Mouse (Mus musculus) cerebellum, adult 2 months (tissue): ENCODE results near the gene Spp2. TPM values are rescaled to one million over a fixed set of nuclear protein-coding genes. Genes with fewer than 3 reads are reported as not detected.

Source experiments
- DNase-seq, 2 experiments: peaks; one replicate each; pipeline ENCODE4 v3.0.0; 2021
- H3K27ac ChIP-seq: fragments of 200-500 bp; 2 replicates; pipeline ENCODE4 v1.5.1; 2012; ENCODE audit warnings: low read length, control low read depth, inconsistent platforms; ENCODE audit not compliant: insufficient read depth
- H3K27me3 ChIP-seq: fragments of 200-500 bp; 2 replicates; pipeline ENCODE4 v1.6.1; 2012; ENCODE audit warnings: inconsistent platforms, mild to moderate bottlenecking, low read length, moderate library complexity; ENCODE audit not compliant: control insufficient read depth, insufficient read depth
- H3K4me1 ChIP-seq: fragments of 200-500 bp; 2 replicates; pipeline ENCODE4 v1.6.1; 2011; ENCODE audit warnings: low read length; ENCODE audit not compliant: control insufficient read depth, insufficient read depth
- H3K4me3 ChIP-seq: fragments of 200-500 bp; replicated peaks from 2 replicates; pipeline ENCODE3; 2011; ENCODE audit warnings: mild to moderate bottlenecking, low read depth, low read length, control low read depth; ENCODE audit not compliant: insufficient read depth
- CTCF ChIP-seq: fragments of 200-500 bp; IDR thresholded peaks from 2 replicates; pipeline ENCODE4 v1.5.1; 2011; ENCODE audit warnings: low read depth, mild to moderate bottlenecking, control low read depth, low read length, moderate library complexity, borderline replicate concordance; ENCODE audit not compliant: insufficient read depth
- POLR2A ChIP-seq: fragments of 200-500 bp; IDR thresholded peaks from 2 replicates; pipeline ENCODE4 v1.6.1; 2011; ENCODE audit warnings: low read length, control low read depth, borderline replicate concordance; ENCODE audit not compliant: insufficient read depth
- WGBS: fragments of 180-500 bp; shearing (Covaris S2); methylation state at CpG from one replicate; pipeline ENCODE4 v1.1.7; 2018; 5-methylcytosine and 5-hydroxymethylcytosine counted together
- polyA plus RNA-seq: library from polyadenylated mRNA; depleted of rRNA; stranded (reverse); fragments of >200 nt; gene quantifications from 2 replicates; pipeline ENCODE4 v1.2.3, GENCODE M21; 2012; rRNA removed

The Spp2 gene
- 0.24 and 0.34 TPM in 2 replicates for polyA plus RNA-seq

- Histone ChIP-seq H3K4me3 (no peak within 1 kb of the TSS), H3K27ac (no peak within 1 kb of the TSS), H3K27me3 (no peaks in the 10 kb centered on the region), H3K4me1 (no peaks in the 10 kb centered on the region)
- DNase-seq: no peak
- 74% methylated on average over 5 of the region's 5 CpGs for WGBS
- no peak for TF ChIP-seq POLR2A
- no peak for TF ChIP-seq CTCF
Measured at GRCm38 (mm10) chr1:88406807-88407198, at the start of gene Spp2. TSS of gene Spp2 (plus strand) at chr1:88406961.

DNA sequence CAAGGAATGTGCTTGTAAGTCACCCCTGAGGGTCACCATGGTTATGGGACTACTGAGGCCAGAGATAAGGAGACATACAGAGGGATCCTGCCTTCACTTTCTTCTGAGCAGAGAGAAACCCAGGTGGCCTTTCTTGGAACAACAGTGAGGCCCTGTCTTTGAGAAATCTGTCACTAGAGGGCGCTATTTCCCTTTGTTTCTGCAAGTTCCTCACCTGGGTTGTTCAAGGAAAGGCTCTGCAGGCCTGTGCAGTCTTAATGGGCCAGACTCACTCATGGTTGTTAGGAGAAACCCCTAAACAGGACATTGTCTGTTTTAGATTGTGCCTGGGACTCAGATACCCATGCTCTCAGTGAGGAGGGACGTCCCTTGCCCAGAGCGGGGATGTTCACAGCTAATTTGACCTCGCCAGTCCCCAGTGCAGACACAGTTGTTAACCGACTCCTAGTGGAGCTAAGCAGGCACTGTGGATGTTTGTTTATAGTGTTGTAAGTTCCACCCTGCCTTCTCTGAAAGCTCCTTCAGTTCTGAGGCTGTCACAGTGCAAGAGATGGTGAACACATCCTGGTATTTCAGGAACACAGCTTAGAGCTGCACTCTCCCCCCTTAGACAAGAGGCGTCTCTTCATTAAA, 49.2 kb upstream of the Spp2 start:
- TF ChIP-seq CTCF (peak; percentile 80), POLR2A (no peak)
- peak; percentile 84 to 92 for DNase-seq
- Histone ChIP-seq H3K4me1 (peaks cover 33% of the 10 kb centered on the region), H3K27me3 (no peaks in the 10 kb centered on the region), H3K27ac (peak overlapping the region; percentile 83), H3K4me3 (no peak overlapping the region)
- 75% methylated on average over 6 of the region's 6 CpGs for WGBS

GRCm38 (mm10) chr1:88358102-88358654, 48.6 kb upstream of the Spp2 start:
- peak; percentile 27; the same call in 1 of the 2 replicates for TF ChIP-seq POLR2A
- no peak for TF ChIP-seq CTCF
- Histone ChIP-seq H3K27me3 (no peaks in the 10 kb centered on the region), H3K4me3 (no peak overlapping the region), H3K27ac (peak overlapping the region; percentile 67), H3K4me1 (peaks cover 37% of the 10 kb centered on the region)
- 13% methylated on average over 7 of the region's 7 CpGs for WGBS
- DNase-seq: peak; percentile 95 to 97

- H3K27me3 ChIP-seq: no peaks in the 10 kb centered on the region
- H3K4me1 ChIP-seq: peaks cover 36% of the 10 kb centered on the region
- WGBS: 88% methylated on average over 4 of the region's 4 CpGs
- H3K27ac ChIP-seq: no peak overlapping the region
- TF ChIP-seq POLR2A (no peak), CTCF (no peak)
- DNase-seq: peak in 1 of 2 experiments; percentile 10
- H3K4me3 ChIP-seq: no peak overlapping the region
Measured at GRCm38 (mm10) chr1:88361085-88361484, 45.7 kb upstream of the Spp2 start.

GRCm38 (mm10) chr1:88366881-88367644, 39.7 kb upstream of the Spp2 start:
- H3K4me3 ChIP-seq: no peak overlapping the region
- no peak overlapping the region for H3K27ac ChIP-seq
- peaks cover 25% of the 10 kb centered on the region for H3K4me1 ChIP-seq
- TF ChIP-seq POLR2A (no peak), CTCF (peak; percentile 34; the same call in 1 of the 2 replicates)
- WGBS: 39% methylated on average over 11 of the region's 11 CpGs
- DNase-seq: peak; percentile 52 to 66
- H3K27me3 ChIP-seq: no peaks in the 10 kb centered on the region

DNA sequence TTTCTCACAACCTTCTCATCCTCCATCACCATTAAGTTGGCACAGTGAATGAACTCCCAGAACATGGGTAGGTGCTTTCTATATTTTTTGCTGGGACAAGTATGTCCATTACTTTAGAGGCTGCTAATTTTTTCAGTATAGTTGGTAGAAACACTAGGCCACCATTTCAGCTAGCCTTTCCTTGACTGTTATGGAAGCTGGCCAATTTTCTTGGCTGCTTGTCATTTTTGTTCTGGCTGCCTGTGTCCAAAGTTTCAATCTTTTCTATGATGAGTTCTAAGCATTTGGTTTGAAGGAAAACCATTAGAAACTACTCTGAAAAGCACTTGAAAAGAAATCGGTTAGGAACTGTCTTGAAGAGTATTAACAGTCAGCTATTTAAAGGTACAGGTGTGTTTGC, 28.3 kb upstream of the Spp2 start:
- TF ChIP-seq CTCF (no peak), POLR2A (no peak)
- Histone ChIP-seq H3K27me3 (no peaks in the 10 kb centered on the region), H3K4me3 (no peak overlapping the region), H3K27ac (no peak overlapping the region), H3K4me1 (no peaks in the 10 kb centered on the region)
- WGBS: 74% methylated on average over 1 of the region's 1 CpGs
- no peak for DNase-seq

DNA sequence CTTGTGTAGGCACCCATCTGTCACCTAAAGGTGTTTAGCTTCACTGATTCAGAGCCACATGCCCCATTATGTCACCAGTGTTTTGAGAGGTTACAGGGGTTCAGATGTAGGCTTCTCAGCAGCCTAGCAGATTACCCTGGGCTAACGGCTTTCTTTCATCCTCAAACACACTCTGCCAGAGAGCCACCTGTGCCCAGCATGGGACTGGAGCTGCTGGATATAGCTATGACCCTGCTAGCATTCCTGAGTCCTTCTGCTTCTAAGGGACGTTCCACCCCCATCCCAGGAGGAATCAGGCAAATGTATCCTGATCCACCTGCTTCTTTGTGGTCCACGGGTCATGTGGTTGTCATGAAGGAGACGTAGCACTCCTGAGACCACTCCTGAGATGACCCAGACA, 15.1 kb upstream of the Spp2 start:
- H3K4me3 ChIP-seq: no peak overlapping the region
- no peaks in the 10 kb centered on the region for H3K27me3 ChIP-seq
- H3K27ac ChIP-seq: no peak overlapping the region
- DNase-seq: peak; percentile 25 to 36
- TF ChIP-seq POLR2A (no peak), CTCF (no peak)
- WGBS: 49% methylated on average over 4 of the region's 4 CpGs
- H3K4me1 ChIP-seq: peaks cover 14% of the 10 kb centered on the region

DNA sequence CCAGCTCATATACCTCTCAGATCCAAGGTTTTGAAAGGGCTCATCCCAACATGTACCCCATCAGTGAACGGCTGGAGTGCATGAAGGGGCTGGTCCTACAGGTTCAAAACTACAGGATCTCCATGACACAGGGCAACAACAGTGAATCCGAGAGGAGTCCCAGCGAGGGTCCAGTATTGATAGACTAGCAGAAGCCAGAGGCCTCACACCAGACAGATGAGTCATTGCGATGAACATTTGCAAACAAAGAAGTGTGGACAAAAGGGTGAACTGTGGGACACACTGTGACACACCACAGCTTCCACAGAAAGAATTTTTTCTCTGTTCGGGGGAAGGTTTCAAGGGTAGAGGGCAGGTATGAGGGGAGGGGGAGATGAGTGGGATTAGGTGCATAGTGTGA, 13.4 kb upstream of the Spp2 start:
- Histone ChIP-seq H3K4me3 (no peak overlapping the region), H3K27me3 (no peaks in the 10 kb centered on the region; the same call in 1 of the 2 replicates), H3K27ac (no peak overlapping the region), H3K4me1 (peaks cover 14% of the 10 kb centered on the region)
- 89% methylated on average over 5 of the region's 5 CpGs for WGBS
- no peak for TF ChIP-seq CTCF
- TF ChIP-seq POLR2A: no peak
- DNase-seq: no peak
